Mouse (Mus musculus): ENCODE measurements around the gene Olfr1491.

Olfr1491 gene

GRCm38 (mm10) chr19:13696968-13697367, at the start of gene Olfr1491:
Gene Olfr1491 (plus strand): TSS chr19:13697268.
- no peak for DNase-seq (ENCODE audit: low spot score in 2 of 2)

GRCm38 (mm10) chr19:13650791-13651190, 46.3 kb upstream of the Olfr1491 start, which contains the start of gene Olfr1490:
Gene Olfr1490 (plus strand): TSS chr19:13651091.
- DNase-seq (ENCODE audit: low spot score in 2 of 2): no peak

DNA sequence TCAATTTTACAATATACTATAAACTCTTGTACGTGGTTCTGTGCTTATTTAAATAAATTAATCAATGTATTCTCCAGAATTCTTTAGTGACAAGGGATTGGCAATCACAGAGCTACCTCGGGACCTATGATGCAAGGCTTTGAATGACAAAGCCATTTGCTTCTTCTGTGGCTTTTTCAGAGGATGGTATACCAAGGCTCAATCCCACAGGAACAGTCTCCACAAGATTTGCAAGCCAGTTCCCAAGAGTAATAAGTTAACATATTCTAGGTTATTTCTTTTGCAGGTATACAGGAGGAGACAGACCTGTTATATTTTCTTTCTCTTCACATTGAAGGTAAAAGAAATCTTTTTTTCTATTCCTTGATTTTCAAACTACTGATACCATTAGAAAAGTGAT, 25.9 kb downstream of the Olfr1491 start, which contains the start of gene Olfr1493-ps1:
Olfr1493-ps1 (plus strand) TSS at position 301 of the 400 bp plus-strand sequence.
- no peak for DNase-seq (ENCODE audit: low spot score in 2 of 2)

- DNase-seq (ENCODE audit: low spot score in 2 of 2): no peak
Measured at GRCm38 (mm10) chr19:13739428-13739827, 42.4 kb downstream of the Olfr1491 start, which contains the start of gene Olfr1494. Gene Olfr1494 (plus strand): TSS chr19:13739728.

DNA sequence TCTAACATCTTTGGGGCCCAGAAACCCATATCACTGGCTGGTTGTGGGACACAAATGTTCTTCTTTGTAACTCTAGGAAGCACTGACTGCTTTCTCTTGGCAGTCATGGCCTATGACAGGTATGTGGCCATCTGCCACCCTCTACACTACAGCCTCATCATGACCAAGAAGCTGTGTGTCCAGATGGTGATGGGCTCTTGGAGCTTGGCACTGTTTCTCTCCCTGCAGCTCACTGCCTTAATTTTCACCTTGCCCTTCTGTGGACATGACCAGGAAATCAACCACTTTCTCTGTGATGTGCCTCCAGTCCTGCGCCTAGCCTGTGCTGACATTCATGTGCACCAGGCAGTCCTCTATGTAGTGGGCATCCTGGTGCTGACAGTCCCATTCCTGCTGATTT, 52.3 kb downstream of the Olfr1491 start:
- no peak for DNase-seq (ENCODE audit: low spot score in 2 of 2)

Measured in right cerebral cortex, adult 2 months (tissue).